Mouse (Mus musculus) heart, postnatal 10 days (tissue): Measurements from ENCODE around the gene Camk1g. TPM values are rescaled to one million over a fixed set of nuclear protein-coding genes. Genes with fewer than 3 reads are reported as not detected.

ENCODE experiments used
- DNase-seq, 2 experiments: peaks; one replicate each; pipeline ENCODE4 v3.0.0; 2021
- intact Hi-C: fragments of 180-260 bp; cut with DNase I; formaldehyde crosslinking; loops from one replicate; pipeline ENCODE4 v1.15.1; 2025
- total RNA-seq, 2 experiments: library from RNA; stranded (reverse); gene quantifications; 2 replicates each; pipeline ENCODE4 v1.2.3; 2021

Gene Camk1g
- total RNA-seq, 2 experiments from 2014 or later: 1.4 to 1.6 TPM

DNA sequence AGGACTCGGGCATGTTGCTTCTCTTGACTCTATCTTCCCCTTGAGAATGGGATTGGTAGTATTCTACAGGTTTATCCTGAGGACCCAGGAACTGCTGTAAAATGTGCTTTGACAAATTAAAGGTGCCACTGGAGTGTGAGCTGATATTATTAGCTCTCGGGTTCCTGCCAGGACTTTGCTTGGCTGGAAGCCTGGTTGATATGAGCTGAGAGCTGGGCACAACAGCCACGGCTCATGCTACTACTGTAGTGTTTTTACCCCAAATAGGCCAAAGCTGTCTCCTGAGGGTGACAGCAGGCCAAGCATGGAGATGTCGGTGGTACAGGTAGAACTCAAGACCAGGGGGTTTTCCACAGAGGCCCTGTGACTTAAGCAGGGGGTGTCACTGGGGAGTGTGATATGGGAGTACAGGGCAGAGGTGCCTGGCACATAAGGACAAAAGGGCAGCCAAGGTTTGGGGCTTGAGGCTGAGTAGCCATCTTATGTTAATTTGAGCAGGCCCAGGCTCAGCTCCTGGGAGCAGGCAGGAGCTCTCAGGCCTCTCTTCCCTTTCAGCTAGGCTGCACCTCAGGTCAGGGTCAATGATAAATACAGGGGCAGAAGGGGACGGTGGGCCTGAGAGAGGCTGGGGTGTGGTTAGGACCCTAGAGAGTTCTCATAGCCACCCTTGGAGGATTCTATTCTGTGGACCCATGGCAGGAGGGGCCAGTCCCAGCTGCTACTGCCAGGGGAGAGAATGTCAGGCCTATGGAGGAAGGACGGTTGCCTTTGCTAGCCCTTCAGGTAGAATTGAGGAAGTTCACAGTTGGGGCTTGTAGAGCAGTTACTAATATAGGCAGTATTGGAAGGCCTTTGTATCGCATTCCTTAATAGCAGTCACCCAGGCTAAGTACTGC, 33.7 kb downstream of the Camk1g start:
- peak; percentile 88 to 89 for DNase-seq
- intact Hi-C loops: no loop called here

GRCm38 (mm10) chr1:193334546-193334945, 35.6 kb downstream of the Camk1g start:
- peak; percentile 53 to 54 for DNase-seq
- intact Hi-C loops: no loop called here

- DNase-seq: no peak
- intact Hi-C loops: no loop called here
These were observed 36.3 kb downstream of the Camk1g start for GRCm38 (mm10) chr1:193333776-193334175.

- intact Hi-C loops: no loop called here
- DNase-seq: peak; percentile 42 to 63
These were observed 37.4 kb downstream of the Camk1g start for GRCm38 (mm10) chr1:193332671-193333070.

DNA sequence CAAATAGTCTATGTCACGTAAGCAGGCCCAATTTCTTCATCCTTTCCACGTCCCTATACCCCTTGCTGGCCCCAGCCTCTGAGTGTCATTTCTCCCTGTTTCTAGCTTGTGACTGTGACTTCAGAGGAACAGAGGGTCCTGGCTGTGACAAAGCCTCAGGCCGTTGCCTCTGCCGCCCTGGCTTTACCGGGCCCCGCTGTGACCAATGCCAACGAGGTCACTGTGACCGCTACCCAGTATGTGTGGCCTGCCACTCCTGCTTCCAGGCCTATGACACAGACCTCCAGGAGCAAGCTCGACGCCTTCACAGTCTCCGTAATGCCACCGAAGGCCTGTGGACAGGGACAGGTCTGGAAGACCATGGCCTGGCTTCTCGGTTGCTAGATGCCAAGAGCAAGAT, 38.1 kb downstream of the Camk1g start:
- peak; percentile 56 to 57 for DNase-seq
- intact Hi-C loops: no loop called here

DNA sequence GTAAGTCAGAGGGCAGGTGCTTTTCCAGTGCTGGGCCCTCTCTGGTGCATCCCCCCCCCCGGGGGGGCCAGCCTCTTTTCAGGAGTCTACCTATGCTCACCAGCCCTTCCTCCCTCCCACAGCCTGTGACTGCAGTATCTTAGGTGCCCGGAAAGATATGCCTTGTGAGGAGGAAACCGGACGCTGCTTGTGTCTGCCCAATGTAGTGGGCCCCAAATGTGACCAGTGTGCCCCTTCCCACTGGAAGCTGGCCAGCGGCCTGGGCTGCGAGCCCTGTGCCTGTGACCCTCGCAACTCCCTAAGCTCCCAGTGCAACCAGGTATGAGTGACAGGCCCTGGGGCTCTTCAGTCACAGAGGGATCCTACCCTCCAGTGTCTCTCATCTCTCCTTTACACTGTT, 39.5 kb downstream of the Camk1g start:
- intact Hi-C loops: loop anchor here (1.0 to 2.0 kb wide), 2 partner anchors 34 to 46 kb away; no protein-coding TSS in a partner anchor
- DNase-seq: no peak

- intact Hi-C loops: loop anchor here (1.0 to 2.0 kb wide), 2 partner anchors 34 to 47 kb away; no protein-coding TSS in a partner anchor
- peak; percentile 91 to 93 for DNase-seq
These were observed 39.9 kb downstream of the Camk1g start for GRCm38 (mm10) chr1:193330172-193330571.

- intact Hi-C loops: no loop called here
- DNase-seq: no peak
These were observed 40.5 kb downstream of the Camk1g start for GRCm38 (mm10) chr1:193329557-193329956.

- intact Hi-C loops: no loop called here
These were observed 42.4 kb downstream of the Camk1g start for GRCm38 (mm10) chr1:193327686-193328085.

DNA sequence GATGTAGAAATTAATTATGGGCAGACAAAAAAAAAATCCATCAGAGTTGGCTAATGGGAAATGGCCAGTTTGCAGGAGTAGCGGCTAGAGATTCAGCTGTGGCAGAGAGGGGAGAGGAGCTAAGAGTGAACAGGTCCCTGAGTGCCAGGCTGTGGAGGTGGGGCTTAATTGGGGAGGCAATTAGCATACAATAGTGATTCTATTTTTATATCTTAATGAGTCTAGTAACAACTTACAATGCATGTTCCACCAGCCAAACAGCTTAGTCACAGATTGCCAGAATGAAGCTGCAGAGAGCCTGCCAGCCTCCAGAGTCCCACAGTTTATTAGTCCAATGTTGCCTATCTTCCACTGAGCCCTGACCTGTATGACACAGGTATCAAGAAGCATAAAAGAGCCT, 42.9 kb downstream of the Camk1g start:
- intact Hi-C loops: no loop called here
- no peak for DNase-seq

More at GRCm38 (mm10) chr1:193327686-193328085, 42.4 kb downstream of the Camk1g start:
- no peak for DNase-seq

- intact Hi-C loops: no loop called here
- peak in 1 of 2 experiments; percentile 61 for DNase-seq
These were observed 43.5 kb downstream of the Camk1g start for GRCm38 (mm10) chr1:193326456-193327145.

DNA sequence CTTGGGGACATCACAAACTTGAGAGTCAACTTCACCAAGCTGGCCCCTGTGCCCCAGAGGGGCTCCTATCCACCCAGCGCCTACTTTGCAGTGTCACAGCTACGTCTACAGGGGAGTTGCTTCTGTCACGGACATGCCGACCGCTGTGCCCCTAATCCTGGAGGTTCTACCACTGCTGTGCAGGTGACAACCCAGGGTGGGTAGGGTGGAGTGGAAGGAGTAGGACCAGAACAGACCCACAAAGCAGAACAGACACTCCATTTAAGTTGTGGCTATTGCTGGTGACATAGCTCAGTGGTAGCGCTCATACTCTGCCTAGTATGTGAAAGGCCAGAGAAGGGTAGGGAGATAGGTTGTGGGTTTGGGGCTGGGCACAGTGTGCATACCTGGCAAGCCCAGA, 44.2 kb downstream of the Camk1g start:
- intact Hi-C loops: no loop called here
- no peak for DNase-seq

DNA sequence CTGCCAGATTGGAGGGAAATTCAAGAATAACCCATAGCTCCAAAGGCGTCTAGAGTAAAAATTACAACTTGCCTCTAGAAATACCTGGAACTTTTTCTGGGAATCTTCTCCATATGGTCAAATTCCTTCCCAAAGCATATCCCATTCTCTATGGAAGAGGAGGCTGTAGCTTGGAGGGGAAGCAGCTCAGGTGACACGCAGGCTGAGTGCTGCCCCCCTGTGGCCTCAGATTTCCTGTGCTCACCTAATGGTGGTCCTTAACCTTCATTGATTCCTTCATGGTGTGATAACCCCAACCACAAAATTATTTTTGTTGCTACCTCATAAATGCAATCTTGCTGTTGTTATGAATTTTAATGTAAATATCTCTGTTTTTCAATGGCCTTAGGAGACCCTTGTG, 45.9 kb downstream of the Camk1g start:
- intact Hi-C loops: loop anchor here (1.0 kb wide), 2 partner anchors 69 to 116 kb away; no protein-coding TSS in a partner anchor
- peak in 1 of 2 experiments; percentile 67 for DNase-seq

- intact Hi-C loops: loop anchor here (1.0 kb wide), 2 partner anchors 68 to 115 kb away; no protein-coding TSS in a partner anchor
- no peak for DNase-seq
These were observed 46.4 kb downstream of the Camk1g start for GRCm38 (mm10) chr1:193323686-193324085.

DNA sequence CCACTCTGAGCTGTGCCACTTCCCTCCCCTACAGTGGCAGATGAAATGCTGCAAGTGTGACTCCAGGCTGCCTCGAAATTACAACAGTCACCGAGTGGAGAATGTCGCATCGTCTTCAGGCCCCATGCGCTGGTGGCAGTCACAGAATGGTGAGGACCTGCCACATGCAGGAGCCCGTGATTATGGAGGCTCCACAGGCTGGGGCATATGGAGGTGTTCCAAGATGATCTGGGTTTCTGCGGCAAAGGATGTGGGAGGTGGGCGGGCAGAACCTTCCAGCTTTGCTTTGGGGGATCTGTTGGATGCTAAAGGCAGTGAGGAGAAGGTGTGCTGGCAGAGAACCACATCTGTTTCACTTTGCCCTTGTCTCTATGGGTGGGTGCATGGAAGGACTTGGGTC, 49.7 kb downstream of the Camk1g start:
- DNase-seq: no peak
- intact Hi-C loops: no loop called here

DNA sequence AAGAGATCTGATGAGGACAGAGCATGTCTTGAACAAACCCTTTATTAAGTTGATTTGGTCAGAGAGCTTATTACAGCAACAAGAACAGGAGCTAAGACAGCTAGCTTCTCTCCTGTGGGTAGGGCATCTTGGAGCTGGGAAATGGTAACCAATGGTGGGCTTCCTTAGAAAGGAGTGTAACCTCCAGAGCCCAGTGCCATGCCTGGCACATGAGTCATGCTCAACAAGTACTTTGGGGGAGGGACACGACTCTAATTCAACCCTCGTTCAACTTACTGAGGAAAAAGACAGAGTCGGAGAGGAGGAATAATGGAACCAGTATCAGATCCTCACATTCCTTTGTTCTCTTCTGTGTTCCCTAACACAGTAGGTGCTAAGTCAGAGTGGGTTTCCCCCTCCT, 50.4 kb downstream of the Camk1g start:
- intact Hi-C loops: no loop called here

DNA sequence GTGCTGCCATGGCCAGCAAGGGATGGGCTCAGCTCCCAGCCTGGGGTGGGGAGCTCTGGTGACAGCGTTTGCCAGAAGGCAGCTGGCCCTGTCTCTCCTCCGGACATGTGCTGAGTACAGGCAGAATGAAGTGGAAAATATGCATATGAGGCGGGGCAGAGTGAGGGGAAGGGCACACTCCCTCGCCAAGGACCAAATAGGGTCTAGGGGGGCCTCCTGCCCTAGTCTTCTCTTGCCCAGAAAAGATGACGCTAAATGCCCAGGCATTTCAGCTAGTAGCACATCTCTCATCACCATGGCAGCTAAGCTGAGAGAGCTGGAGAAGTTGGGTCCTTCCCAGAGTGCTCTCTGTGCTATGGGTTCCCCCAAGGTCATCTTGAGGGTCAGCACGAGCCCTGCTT, 52.9 kb downstream of the Camk1g start:
- peak; percentile 88 to 92 for DNase-seq
- intact Hi-C loops: no loop called here

More for the DNA sequence above, 50.4 kb downstream of the Camk1g start:
- DNase-seq: no peak

GRCm38 (mm10) chr1:193316358-193316750, 53.7 kb downstream of the Camk1g start:
- DNase-seq: no peak
- intact Hi-C loops: loop anchor here (1.0 kb wide), 1 partner anchor 43 kb away; the partner anchor contains the start of gene G0s2

DNA sequence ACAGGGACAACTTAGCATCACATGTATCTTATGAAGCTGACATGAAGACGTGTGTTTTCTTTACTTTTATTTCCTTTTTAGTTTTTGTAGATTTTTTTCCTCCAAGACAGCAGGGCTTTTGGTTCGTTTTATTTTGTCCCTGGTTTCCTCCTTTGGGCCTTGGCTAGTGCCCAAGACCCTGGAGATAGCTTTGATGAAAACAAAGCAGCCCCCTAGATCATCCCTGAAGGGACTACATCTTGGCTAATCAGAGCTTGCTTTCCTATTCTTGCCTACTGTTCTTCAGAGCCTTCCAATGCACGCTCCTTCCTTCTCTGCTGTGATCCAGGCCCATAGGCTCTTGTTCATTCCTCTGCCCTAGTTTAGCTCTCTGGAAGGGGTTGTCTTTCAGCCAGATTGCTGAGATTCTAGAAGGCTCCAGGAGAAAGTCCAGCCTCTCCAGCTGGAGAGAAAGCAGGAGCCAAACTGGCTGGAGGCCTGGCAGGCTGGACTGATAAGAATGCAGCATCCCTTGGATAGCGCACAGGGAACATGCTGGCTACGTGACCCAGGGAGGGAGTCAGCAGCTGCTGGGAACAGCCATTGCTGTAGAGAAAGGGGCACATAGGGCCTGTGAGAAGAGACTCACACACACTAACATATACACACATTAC, 54.3 kb downstream of the Camk1g start:
- peak; percentile 93 to 95 for DNase-seq
- intact Hi-C loops: loop anchor here (1.0 kb wide), 1 partner anchor 43 kb away; the partner anchor contains the start of gene G0s2

DNA sequence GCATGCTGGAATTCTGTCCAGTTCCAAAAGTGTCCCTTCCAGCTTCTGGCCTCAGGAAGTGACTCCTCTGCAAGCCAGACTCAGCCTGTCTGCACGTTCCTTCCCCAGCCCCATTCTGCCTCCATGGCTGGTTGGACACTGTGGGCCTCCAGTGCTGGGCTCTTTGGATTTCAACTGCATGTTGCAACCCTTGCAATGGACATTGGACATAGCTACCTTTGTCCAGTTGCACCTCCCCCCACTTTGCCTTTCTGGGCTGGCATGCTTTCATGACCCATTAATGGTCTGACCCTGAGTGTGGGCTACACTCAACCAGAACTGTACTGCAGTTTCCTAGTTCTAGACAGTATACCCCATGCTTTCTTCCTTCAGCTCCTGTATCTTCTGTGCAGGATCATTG, 58.5 kb downstream of the Camk1g start:
- DNase-seq: no peak
- intact Hi-C loops: no loop called here
